Mouse (Mus musculus): ENCODE data around the gene Aldh3a2.
"Not testable (repeated sequence)": the region's sequence is repeated elsewhere in the genome, so short reads cannot be mapped to it uniquely, and the experiment has no call there.

Gene Aldh3a2

GRCm38 (mm10) chr11:61208316-61208715 is 58.9 kb downstream of the Aldh3a2 start:
- no peak for DNase-seq (ENCODE audit: low spot score)

GRCm38 (mm10) chr11:61207487-61208246 is 59.6 kb downstream of the Aldh3a2 start, which contains the start of gene Aldh3a1:
Gene Aldh3a1, plus strand, starts transcription at chr11:61207537.
- DNase-seq (ENCODE audit: low spot score), result no peak

GRCm38 (mm10) chr11:61206136-61206535 is 61.1 kb downstream of the Aldh3a2 start:
- no peak for DNase-seq (ENCODE audit: low spot score)

- no peak for DNase-seq (ENCODE audit: low spot score)
Measured at GRCm38 (mm10) chr11:61205167-61205950, 61.9 kb downstream of the Aldh3a2 start.

GRCm38 (mm10) chr11:61202810-61203209 is 64.5 kb downstream of the Aldh3a2 start:
- DNase-seq (ENCODE audit: low spot score), result no peak

GRCm38 (mm10) chr11:61202186-61202585 is 65.1 kb downstream of the Aldh3a2 start:
- no peak for DNase-seq (ENCODE audit: low spot score)

- DNase-seq (ENCODE audit: low spot score), result no peak
Measured at GRCm38 (mm10) chr11:61199620-61200362, 67.5 kb downstream of the Aldh3a2 start.

GRCm38 (mm10) chr11:61197935-61198334 is 69.3 kb downstream of the Aldh3a2 start:
- no peak for DNase-seq (ENCODE audit: low spot score)

GRCm38 (mm10) chr11:61196616-61197353 is 70.5 kb downstream of the Aldh3a2 start:
- no peak for DNase-seq (ENCODE audit: low spot score)

- DNase-seq (ENCODE audit: low spot score), result peak; percentile 92
Measured at GRCm38 (mm10) chr11:61193392-61193791, 73.9 kb downstream of the Aldh3a2 start.

GRCm38 (mm10) chr11:61192779-61193178 is 74.5 kb downstream of the Aldh3a2 start:
- no peak for DNase-seq (ENCODE audit: low spot score)

- DNase-seq (ENCODE audit: low spot score), result not testable (repeated sequence)
Measured at GRCm38 (mm10) chr11:61192123-61192522, 75.1 kb downstream of the Aldh3a2 start.

GRCm38 (mm10) chr11:61190776-61191175 is 76.5 kb downstream of the Aldh3a2 start:
- DNase-seq (ENCODE audit: low spot score), result no peak

- no peak for DNase-seq (ENCODE audit: low spot score)
Measured at GRCm38 (mm10) chr11:61183820-61184219, 83.4 kb downstream of the Aldh3a2 start.

GRCm38 (mm10) chr11:61181624-61182023 is 85.6 kb downstream of the Aldh3a2 start:
- DNase-seq (ENCODE audit: low spot score), result no peak

GRCm38 (mm10) chr11:61180361-61180760 is 86.9 kb downstream of the Aldh3a2 start:
- no peak for DNase-seq (ENCODE audit: low spot score)

GRCm38 (mm10) chr11:61176321-61176720 is 90.9 kb downstream of the Aldh3a2 start:
- DNase-seq (ENCODE audit: low spot score), result no peak

- DNase-seq (ENCODE audit: low spot score), result no peak
Measured at GRCm38 (mm10) chr11:61175778-61176177, 91.5 kb downstream of the Aldh3a2 start.

- DNase-seq (ENCODE audit: low spot score), result peak; percentile 100
Measured at GRCm38 (mm10) chr11:61174821-61175658, 92.2 kb downstream of the Aldh3a2 start, which contains the start of gene Usp22. Gene Usp22, minus strand, starts transcription at chr11:61175055.

GRCm38 (mm10) chr11:61174291-61174820 is 92.9 kb downstream of the Aldh3a2 start:
- DNase-seq (ENCODE audit: low spot score), result peak; percentile 82
